Mouse (Mus musculus) kidney, postnatal 36 days (tissue): ENCODE data around the gene 1700001P01Rik.

Experiments
- DNase-seq, 2 experiments: peaks; one replicate each; pipeline ENCODE4 v3.0.0; 2021 to 2022; ENCODE audit warnings: mixed read lengths in 2 of 2

The 1700001P01Rik gene

GRCm38 (mm10) chr11:97775808-97776496, at the start of gene 1700001P01Rik:
1700001P01Rik (minus strand) TSS chr11:97775918.
- no peak for DNase-seq

GRCm38 (mm10) chr11:97825295-97825694, 49.6 kb upstream of the 1700001P01Rik start:
- DNase-seq = no peak

- DNase-seq = no peak
Observed at GRCm38 (mm10) chr11:97824895-97825294, 49.2 kb upstream of the 1700001P01Rik start.

- no peak for DNase-seq
Observed at GRCm38 (mm10) chr11:97824168-97824567, 48.5 kb upstream of the 1700001P01Rik start.

- DNase-seq = peak in 1 of 2 experiments; percentile 60
Observed at GRCm38 (mm10) chr11:97822840-97823603, 47.3 kb upstream of the 1700001P01Rik start.

GRCm38 (mm10) chr11:97821401-97822064, 45.8 kb upstream of the 1700001P01Rik start:
- DNase-seq = peak in 1 of 2 experiments; percentile 58

- DNase-seq = peak; percentile 94 to 95
Observed at GRCm38 (mm10) chr11:97820840-97821239, 45.1 kb upstream of the 1700001P01Rik start.

- DNase-seq = no peak
Observed at GRCm38 (mm10) chr11:97819923-97820322, 44.2 kb upstream of the 1700001P01Rik start.

GRCm38 (mm10) chr11:97819102-97819501, 43.4 kb upstream of the 1700001P01Rik start:
- no peak for DNase-seq

GRCm38 (mm10) chr11:97818571-97818970, 42.9 kb upstream of the 1700001P01Rik start:
- peak; percentile 64 to 76 for DNase-seq

- no peak for DNase-seq
Observed at GRCm38 (mm10) chr11:97818003-97818402, 42.3 kb upstream of the 1700001P01Rik start.

- DNase-seq = peak; percentile 80 to 84
Observed at GRCm38 (mm10) chr11:97817379-97817778, 41.7 kb upstream of the 1700001P01Rik start.

GRCm38 (mm10) chr11:97816916-97817315, 41.2 kb upstream of the 1700001P01Rik start:
- DNase-seq = peak in 1 of 2 experiments; percentile 47

- DNase-seq = no peak
Observed at GRCm38 (mm10) chr11:97816176-97816575, 40.5 kb upstream of the 1700001P01Rik start.

GRCm38 (mm10) chr11:97815736-97816135, 40.0 kb upstream of the 1700001P01Rik start:
- no peak for DNase-seq

GRCm38 (mm10) chr11:97813746-97814515, 38.2 kb upstream of the 1700001P01Rik start:
- peak; percentile 80 to 89 for DNase-seq

- no peak for DNase-seq
Observed at GRCm38 (mm10) chr11:97813085-97813484, 37.4 kb upstream of the 1700001P01Rik start.

GRCm38 (mm10) chr11:97812491-97812921, 36.8 kb upstream of the 1700001P01Rik start:
- DNase-seq = no peak

GRCm38 (mm10) chr11:97811569-97812362, 36.0 kb upstream of the 1700001P01Rik start:
- DNase-seq = peak; percentile 91 to 92

- DNase-seq = no peak
Observed at GRCm38 (mm10) chr11:97810970-97811369, 35.3 kb upstream of the 1700001P01Rik start.

GRCm38 (mm10) chr11:97810356-97810755, 34.6 kb upstream of the 1700001P01Rik start:
- DNase-seq = peak in 1 of 2 experiments; percentile 61
